8 mouse cellular contexts compared by ENCODE assay signal in the genomic region with DNA sequence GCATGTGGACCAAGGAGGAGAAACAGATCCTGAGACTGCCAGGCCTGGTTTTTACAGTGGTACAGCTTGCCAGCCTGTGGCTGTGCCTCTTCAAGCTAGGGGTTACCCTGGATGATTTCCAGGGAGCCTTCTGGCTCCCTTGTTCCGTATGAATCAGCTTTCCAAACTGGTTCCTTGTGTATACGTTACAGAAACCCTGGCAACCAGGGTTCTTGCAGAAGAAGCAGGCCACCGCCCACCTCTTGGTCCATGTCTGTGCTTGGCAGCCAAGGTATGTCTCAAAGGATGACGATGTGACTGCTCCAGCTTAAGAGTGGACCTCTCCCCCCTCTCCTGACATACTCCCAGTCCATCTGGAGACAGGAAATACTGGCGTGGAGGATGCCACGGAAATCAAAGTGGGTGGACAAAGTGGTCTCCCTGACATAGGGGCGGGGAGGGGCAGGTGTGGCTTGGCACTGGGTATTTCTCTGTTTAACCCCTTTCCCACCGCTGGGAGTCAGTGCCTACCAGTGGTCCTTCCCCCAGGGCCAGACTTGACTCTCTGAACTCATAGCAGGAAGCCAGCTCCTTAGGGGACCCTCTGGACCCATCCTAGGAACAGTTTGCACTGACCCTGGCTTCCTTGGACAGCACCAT. TPM values are rescaled to one million over a fixed set of nuclear protein-coding genes. Genes with fewer than 3 reads are reported as not detected.
A peak's percentile ranks its signal among the peaks of the same experiment; 100 is the strongest.
DNase-seq lines count a peak whose midpoint lies in the region; ATAC-seq and TF ChIP-seq lines count a peak whose summit lies in the region.

No protein-coding gene starts in this region.

- H3K36me3 ChIP-seq in intestine, embryonic 14.5 days (ENCODE audit: control insufficient read depth, insufficient read depth, low read length) = no peaks in the 10 kb centered on the region
- H3K36me3 ChIP-seq in limb, embryonic 10.5 days = no peaks in the 10 kb centered on the region
- H3K36me3 ChIP-seq in midbrain, embryonic 12.5 days = no peaks in the 10 kb centered on the region

- peak overlapping the region; percentile 98 for H3K27ac ChIP-seq in gastrocnemius, adult 2 months
- peak overlapping the region; percentile 95 for H3K27ac ChIP-seq in intestine, embryonic 14.5 days (ENCODE audit: low read depth)
- 0 out of 2 replicates have a peak overlapping the region, but pooled peaks have one; percentile 81 for H3K27ac ChIP-seq in limb, embryonic 10.5 days
- no peak overlapping the region for H3K27ac ChIP-seq in midbrain, embryonic 12.5 days (replicated peaks)

- H3K4me3 ChIP-seq in gastrocnemius, adult 2 months = peak overlapping the region; percentile 87
- H3K4me3 ChIP-seq in intestine, embryonic 14.5 days (ENCODE audit: low read depth, low read length) = peak overlapping the region; percentile 70
- H3K4me3 ChIP-seq in limb, embryonic 10.5 days = peak overlapping the region; percentile 69
- peak overlapping the region; percentile 69 for H3K4me3 ChIP-seq in midbrain, embryonic 12.5 days

- DNase-seq in gastrocnemius, adult 2 months = peak; percentile 63
- DNase-seq in gastrocnemius, postnatal 14 days = no peak
- peak; percentile 49 for DNase-seq in cerebellum, adult 8-10 months
- peak; percentile 56 to 68 for DNase-seq in frontal cortex, postnatal 14 days (ENCODE audit: low spot score in 2 of 2)
- peak; percentile 70 for DNase-seq in intestine, embryonic 14.5 days (ENCODE audit: low spot score)
- DNase-seq in limb, embryonic 10.5 days (ENCODE audit: low spot score) = no peak
- DNase-seq in thymus, postnatal 0 days (ENCODE audit: low spot score) = peak; percentile 21

- H3K4me2 ChIP-seq in intestine, embryonic 14.5 days (ENCODE audit: low read length) = peak overlapping the region; percentile 82
- H3K4me2 ChIP-seq in midbrain, embryonic 12.5 days (replicated peaks) = peak overlapping the region; percentile 77

- 0 out of 2 replicates have a peak, but pooled peaks have one; percentile 5 for ATAC-seq in intestine, embryonic 14.5 days (replicated peaks; ENCODE audit: low FRiP score, low TSS enrichment, low read depth)
- no peak for ATAC-seq in midbrain, embryonic 12.5 days (ENCODE audit: low FRiP score, low read depth)

- H3K9ac ChIP-seq in intestine, embryonic 14.5 days (ENCODE audit: low read length) = peak overlapping the region; percentile 69
- H3K9ac ChIP-seq in midbrain, embryonic 12.5 days (replicated peaks) = peak overlapping the region; percentile 60

- H3K27me3 ChIP-seq in intestine, embryonic 14.5 days (replicated peaks; ENCODE audit: control insufficient read depth, insufficient read depth, low read length) = no peaks in the 10 kb centered on the region
- H3K27me3 ChIP-seq in limb, embryonic 10.5 days (ENCODE audit: low read depth, poor library complexity, severe bottlenecking) = peaks cover 23% of the 10 kb centered on the region
- H3K27me3 ChIP-seq in midbrain, embryonic 12.5 days = peaks cover 25% of the 10 kb centered on the region

- no peaks in the 10 kb centered on the region for H3K9me3 ChIP-seq in intestine, embryonic 14.5 days (ENCODE audit: control insufficient read depth, low read length)
- H3K9me3 ChIP-seq in limb, embryonic 10.5 days (replicated peaks) = no peaks in the 10 kb centered on the region
- no peaks in the 10 kb centered on the region for H3K9me3 ChIP-seq in midbrain, embryonic 12.5 days

- 10% methylated on average over 8 of the region's 8 CpGs for WGBS in intestine, embryonic 14.5 days
- 26% methylated on average over 8 of the region's 8 CpGs for WGBS in limb, embryonic 10.5 days
- WGBS in midbrain, embryonic 12.5 days = 29% methylated on average over 8 of the region's 8 CpGs

- intact Hi-C loops in gastrocnemius, adult 2 months (cut with DNase I) = loop anchor here (2.0 kb wide), 1 partner anchor 30 kb away; no protein-coding TSS in a partner anchor
- intact Hi-C loops in gastrocnemius, postnatal 14 days (cut with DNase I; ENCODE audit: low total_unique reads) = no loop called here

- peaks cover 49% of the 10 kb centered on the region for H3K4me1 ChIP-seq in intestine, embryonic 14.5 days (replicated peaks; ENCODE audit: control insufficient read depth, insufficient read depth, low read length)
- peaks cover 44% of the 10 kb centered on the region for H3K4me1 ChIP-seq in limb, embryonic 10.5 days
- peaks cover 35% of the 10 kb centered on the region for H3K4me1 ChIP-seq in midbrain, embryonic 12.5 days

- no peak for TF ChIP-seq CTCF in gastrocnemius, adult 2 months (IDR thresholded peaks at IDR 0.05)

RNA-seq across cellular contexts. Expression of a gene that starts 0.8 kb away (rescaled TPM):
- total RNA-seq in gastrocnemius, adult 2 months (2021) = 10 to 100 TPM in 1 of 2 experiments, 1 to 10 TPM in 1; 3.9 to 10.8 TPM
- 1 to 10 TPM; 2.9 to 9.2 TPM for total RNA-seq in gastrocnemius, postnatal 14 days (2021)
- 5.9 and 6.7 TPM in 2 replicates for polyA plus RNA-seq in intestine, embryonic 14.5 days (2014; fragmentation: Nextera tagmentation; extraction: Ambion mirVana)
- polyA plus RNA-seq in limb, embryonic 10.5 days (2016; fragmentation: Nextera tagmentation; extraction: Ambion mirVana) = 1.8 and 2.4 TPM in 2 replicates
- 3.2 TPM in 2 replicates for polyA plus RNA-seq in midbrain, embryonic 12.5 days (2016; fragmentation: Nextera tagmentation; extraction: Ambion mirVana)
- polyA plus RNA-seq in thymus, postnatal 0 days (2015; fragmentation: Nextera tagmentation; extraction: Ambion mirVana) = 0.95 and 1.1 TPM in 2 replicates

RNA-seq across cellular contexts. Expression of a gene that starts 36.1 kb away (rescaled TPM):
- total RNA-seq in gastrocnemius, adult 2 months (2021) = 1 to 10 TPM; 3.3 to 4.1 TPM
- total RNA-seq in gastrocnemius, postnatal 14 days (2021) = 1 to 10 TPM; 3.2 to 3.3 TPM
- polyA plus RNA-seq in intestine, embryonic 14.5 days (2014; fragmentation: Nextera tagmentation; extraction: Ambion mirVana) = 5.9 and 6.7 TPM in 2 replicates
- polyA plus RNA-seq in limb, embryonic 10.5 days (2016; fragmentation: Nextera tagmentation; extraction: Ambion mirVana) = 12.5 and 12.9 TPM in 2 replicates
- 12.1 and 12.6 TPM in 2 replicates for polyA plus RNA-seq in midbrain, embryonic 12.5 days (2016; fragmentation: Nextera tagmentation; extraction: Ambion mirVana)
- polyA plus RNA-seq in thymus, postnatal 0 days (2015; fragmentation: Nextera tagmentation; extraction: Ambion mirVana) = 4.6 and 5.1 TPM in 2 replicates

RNA-seq across cellular contexts. Expression of a gene that starts 44.5 kb away (rescaled TPM):
- total RNA-seq in gastrocnemius, adult 2 months (2021) = 1 to 10 TPM; 4.4 to 7.9 TPM
- total RNA-seq in gastrocnemius, postnatal 14 days (2021) = 10 to 100 TPM; 13.6 to 15.2 TPM
- polyA plus RNA-seq in intestine, embryonic 14.5 days (2014; fragmentation: Nextera tagmentation; extraction: Ambion mirVana) = 79.3 and 84.4 TPM in 2 replicates
- polyA plus RNA-seq in limb, embryonic 10.5 days (2016; fragmentation: Nextera tagmentation; extraction: Ambion mirVana) = 86.2 and 111 TPM in 2 replicates
- polyA plus RNA-seq in midbrain, embryonic 12.5 days (2016; fragmentation: Nextera tagmentation; extraction: Ambion mirVana) = 432 and 455 TPM in 2 replicates
- polyA plus RNA-seq in thymus, postnatal 0 days (2015; fragmentation: Nextera tagmentation; extraction: Ambion mirVana) = 216 and 236 TPM in 2 replicates

RNA-seq across cellular contexts. Expression of a gene that starts 59.7 kb away (rescaled TPM):
- 10 to 100 TPM; 38.3 to 44.6 TPM for total RNA-seq in gastrocnemius, adult 2 months (2021)
- total RNA-seq in gastrocnemius, postnatal 14 days (2021) = 10 to 100 TPM; 32.1 to 33.4 TPM
- polyA plus RNA-seq in intestine, embryonic 14.5 days (2014; fragmentation: Nextera tagmentation; extraction: Ambion mirVana) = 135 and 147 TPM in 2 replicates
- polyA plus RNA-seq in limb, embryonic 10.5 days (2016; fragmentation: Nextera tagmentation; extraction: Ambion mirVana) = 185 and 190 TPM in 2 replicates
- polyA plus RNA-seq in midbrain, embryonic 12.5 days (2016; fragmentation: Nextera tagmentation; extraction: Ambion mirVana) = 153 and 155 TPM in 2 replicates
- 129 and 133 TPM in 2 replicates for polyA plus RNA-seq in thymus, postnatal 0 days (2015; fragmentation: Nextera tagmentation; extraction: Ambion mirVana)

Comparison
In these comparisons a context has a peak if more than half of its experiments do, and no peak if none do; other contexts are left out.
1. DNase-seq: peak in gastrocnemius, adult 2 months (single experiment), cerebellum, adult 8-10 months (single experiment), frontal cortex, postnatal 14 days (2 of 2), intestine, embryonic 14.5 days (single experiment) and thymus, postnatal 0 days (single experiment); none in gastrocnemius, postnatal 14 days (single experiment) and limb, embryonic 10.5 days (single experiment).
2. Peak in every context shown above with its lines, with median percentiles within 50 percentile points of each other: H3K4me3 ChIP-seq.